Mouse (Mus musculus): ENCODE measurements around the gene Agps. TPM values are rescaled to one million over a fixed set of nuclear protein-coding genes. Genes with fewer than 3 reads are reported as not detected.

Gene Agps
- total and polyA plus RNA-seq, 2 experiments from 2014 or later = 12.6 to 43.6 TPM

- DNase-seq = no peak
Measured at GRCm38 (mm10) chr2:75816673-75817072, 15.3 kb upstream of the Agps start.

GRCm38 (mm10) chr2:75818719-75819118 is 13.3 kb upstream of the Agps start:
- Histone ChIP-seq H3K9ac (no peak overlapping the region), H3K4me1 (ENCODE audit: insufficient read depth) (no peaks in the 10 kb centered on the region), H3K9me3 (ENCODE audit: low read length) (no peaks in the 10 kb centered on the region), H3K27me3 (ENCODE audit: insufficient read depth, low read length) (no peaks in the 10 kb centered on the region), H3K36me3 (ENCODE audit: insufficient read depth) (no peaks in the 10 kb centered on the region), H3K4me2 (ENCODE audit: low read depth) (no peak overlapping the region), H3K4me3 (ENCODE audit: low read depth, low read length) (no peak overlapping the region), H3K27ac (ENCODE audit: low read depth, low read length) (no peak overlapping the region)
- 86% methylated on average over 7 of the region's 7 CpGs for WGBS
- no peak for DNase-seq
- no peak for TF ChIP-seq CTCF (IDR thresholded peaks at IDR 0.05; ENCODE audit: low read depth)
- ATAC-seq = no peak

More at GRCm38 (mm10) chr2:75816673-75817072, 15.3 kb upstream of the Agps start:
- H3K27ac ChIP-seq (ENCODE audit: low read depth, low read length) = no peak overlapping the region
- H3K36me3 ChIP-seq (ENCODE audit: insufficient read depth) = no peaks in the 10 kb centered on the region
- H3K4me1 ChIP-seq (ENCODE audit: insufficient read depth) = no peaks in the 10 kb centered on the region
- H3K4me3 ChIP-seq (ENCODE audit: low read depth, low read length) = no peak overlapping the region
- no peaks in the 10 kb centered on the region for H3K27me3 ChIP-seq (ENCODE audit: insufficient read depth, low read length)
- ATAC-seq = no peak
- H3K9ac ChIP-seq = no peak overlapping the region
- H3K9me3 ChIP-seq (ENCODE audit: low read length) = no peaks in the 10 kb centered on the region
- 94% methylated on average over 6 of the region's 6 CpGs for WGBS
- TF ChIP-seq CTCF (IDR thresholded peaks at IDR 0.05; ENCODE audit: low read depth) = no peak
- no peak overlapping the region for H3K4me2 ChIP-seq (ENCODE audit: low read depth)

- DNase-seq (no peak), ATAC-seq (no peak)
- no peak overlapping the region for H3K4me2 ChIP-seq (ENCODE audit: low read depth)
- H3K4me1 ChIP-seq (ENCODE audit: insufficient read depth) = no peaks in the 10 kb centered on the region
- H3K36me3 ChIP-seq (ENCODE audit: insufficient read depth) = no peaks in the 10 kb centered on the region
- H3K4me3 ChIP-seq (ENCODE audit: low read depth, low read length) = no peak overlapping the region
- no peak overlapping the region for H3K27ac ChIP-seq (ENCODE audit: low read depth, low read length)
- no peaks in the 10 kb centered on the region for H3K9me3 ChIP-seq (ENCODE audit: low read length)
- WGBS = 87% methylated on average over 3 of the region's 3 CpGs
- no peaks in the 10 kb centered on the region for H3K27me3 ChIP-seq (ENCODE audit: insufficient read depth, low read length)
- no peak for TF ChIP-seq CTCF (IDR thresholded peaks at IDR 0.05; ENCODE audit: low read depth)
- no peak overlapping the region for H3K9ac ChIP-seq
Measured at GRCm38 (mm10) chr2:75819796-75820195, 12.2 kb upstream of the Agps start.

GRCm38 (mm10) chr2:75821971-75822751 is 9.8 kb upstream of the Agps start:
- Histone ChIP-seq H3K9ac (no peak overlapping the region), H3K4me2 (ENCODE audit: low read depth) (no peak overlapping the region), H3K4me3 (ENCODE audit: low read depth, low read length) (no peak overlapping the region), H3K4me1 (ENCODE audit: insufficient read depth) (no peaks in the 10 kb centered on the region), H3K36me3 (ENCODE audit: insufficient read depth) (no peaks in the 10 kb centered on the region), H3K9me3 (ENCODE audit: low read length) (no peaks in the 10 kb centered on the region), H3K27me3 (ENCODE audit: insufficient read depth, low read length) (no peaks in the 10 kb centered on the region), H3K27ac (ENCODE audit: low read depth, low read length) (no peak overlapping the region)
- no peak for TF ChIP-seq CTCF (IDR thresholded peaks at IDR 0.05; ENCODE audit: low read depth)
- WGBS = 90% methylated on average over 13 of the region's 13 CpGs
- DNase-seq = no peak
- ATAC-seq = no peak

- TF ChIP-seq CTCF (IDR thresholded peaks at IDR 0.05; ENCODE audit: low read depth) = no peak
Measured at GRCm38 (mm10) chr2:75823736-75824135, 8.2 kb upstream of the Agps start.

GRCm38 (mm10) chr2:75824144-75824543 is 7.8 kb upstream of the Agps start:
- DNase-seq (no peak), ATAC-seq (no peak)
- H3K36me3 ChIP-seq (ENCODE audit: insufficient read depth) = no peaks in the 10 kb centered on the region
- H3K27ac ChIP-seq (ENCODE audit: low read depth, low read length) = no peak overlapping the region
- no peak overlapping the region for H3K9ac ChIP-seq
- no peaks in the 10 kb centered on the region for H3K27me3 ChIP-seq (ENCODE audit: insufficient read depth, low read length)
- H3K4me2 ChIP-seq (ENCODE audit: low read depth) = no peak overlapping the region
- no peak for TF ChIP-seq CTCF (IDR thresholded peaks at IDR 0.05; ENCODE audit: low read depth)
- H3K4me1 ChIP-seq (ENCODE audit: insufficient read depth) = no peaks in the 10 kb centered on the region
- 43% methylated on average over 6 of the region's 6 CpGs for WGBS
- H3K9me3 ChIP-seq (ENCODE audit: low read length) = no peaks in the 10 kb centered on the region
- no peak overlapping the region for H3K4me3 ChIP-seq (ENCODE audit: low read depth, low read length)

More at GRCm38 (mm10) chr2:75823736-75824135, 8.2 kb upstream of the Agps start:
- Histone ChIP-seq H3K4me1 (ENCODE audit: insufficient read depth) (no peaks in the 10 kb centered on the region), H3K27ac (ENCODE audit: low read depth, low read length) (no peak overlapping the region), H3K9me3 (ENCODE audit: low read length) (no peaks in the 10 kb centered on the region), H3K27me3 (ENCODE audit: insufficient read depth, low read length) (no peaks in the 10 kb centered on the region), H3K4me3 (ENCODE audit: low read depth, low read length) (no peak overlapping the region), H3K4me2 (ENCODE audit: low read depth) (no peak overlapping the region), H3K36me3 (ENCODE audit: insufficient read depth) (no peaks in the 10 kb centered on the region), H3K9ac (no peak overlapping the region)
- 68% methylated on average over 7 of the region's 7 CpGs for WGBS
- ATAC-seq (no peak), DNase-seq (no peak)

GRCm38 (mm10) chr2:75824846-75825245 is 7.1 kb upstream of the Agps start:
- 55% methylated on average over 3 of the region's 3 CpGs for WGBS
- H3K27ac ChIP-seq (ENCODE audit: low read depth, low read length) = no peak overlapping the region
- H3K27me3 ChIP-seq (ENCODE audit: insufficient read depth, low read length) = no peaks in the 10 kb centered on the region
- no peaks in the 10 kb centered on the region for H3K4me1 ChIP-seq (ENCODE audit: insufficient read depth)
- ATAC-seq (no peak), DNase-seq (no peak)
- no peaks in the 10 kb centered on the region for H3K9me3 ChIP-seq (ENCODE audit: low read length)
- H3K9ac ChIP-seq = no peak overlapping the region
- no peak overlapping the region for H3K4me3 ChIP-seq (ENCODE audit: low read depth, low read length)
- no peak for TF ChIP-seq CTCF (IDR thresholded peaks at IDR 0.05; ENCODE audit: low read depth)
- no peaks in the 10 kb centered on the region for H3K36me3 ChIP-seq (ENCODE audit: insufficient read depth)
- H3K4me2 ChIP-seq (ENCODE audit: low read depth) = no peak overlapping the region

All from forebrain, postnatal 0 days (tissue).